Comparison of ENCODE assay signal across 9 mouse cellular contexts in the genomic region with DNA sequence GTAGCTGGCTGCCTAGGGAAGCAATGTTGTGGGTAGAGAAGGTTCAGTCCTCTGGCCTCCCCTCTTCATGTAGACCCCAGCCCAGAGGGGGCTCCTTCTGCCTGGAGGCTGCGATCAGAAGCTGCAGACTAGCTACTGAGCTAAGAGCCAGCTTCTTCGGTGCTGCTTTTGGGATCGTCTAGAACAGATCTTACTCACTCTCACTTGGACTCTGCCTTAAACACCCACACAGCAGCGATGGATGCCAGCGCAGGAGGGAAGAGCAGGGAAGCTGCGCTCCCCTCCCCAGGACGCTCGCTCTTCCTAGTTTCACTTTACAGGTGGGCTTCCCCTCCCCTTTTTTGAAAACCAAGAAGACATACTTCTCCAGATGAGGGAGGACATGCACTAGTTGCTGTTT.
DNase-seq lines count a peak whose midpoint lies in the region; ATAC-seq lines count a peak whose summit lies in the region.
"Had no signal": no experiment of that assay in that cellular context is flagged by ENCODE, and none has a peak within 500 bp of the region (broad histone marks: within the 10 kb centered on the region; RNA-seq: fewer than 3 reads in every experiment).

No protein-coding gene starts in this region.

- H3K36me3 ChIP-seq in liver, embryonic 11.5 days (ENCODE audit: control insufficient read depth, insufficient read depth, low read length), result no peaks in the 10 kb centered on the region
- no peaks in the 10 kb centered on the region for H3K36me3 ChIP-seq in intestine, embryonic 16.5 days (ENCODE audit: control insufficient read depth, insufficient read depth, low read length)
- H3K36me3 ChIP-seq in midbrain, embryonic 16.5 days (ENCODE audit: control insufficient read depth, insufficient read depth, low read length), result no peaks in the 10 kb centered on the region
- H3K36me3 ChIP-seq: forebrain, embryonic 12.5 days had no signal

- ATAC-seq in liver, embryonic 11.5 days (replicated peaks; ENCODE audit: low FRiP score), result no peak
- no peak for ATAC-seq in intestine, embryonic 16.5 days
- no peak for ATAC-seq in midbrain, embryonic 16.5 days

- 32% methylated on average over 8 of the region's 8 CpGs for WGBS in liver, embryonic 11.5 days
- 46% methylated on average over 8 of the region's 8 CpGs for whole genome bisulfite sequencing in intestine, embryonic 16.5 days
- WGBS in midbrain, embryonic 16.5 days, result 53% methylated on average over 8 of the region's 8 CpGs

- H3K9me3 ChIP-seq in liver, embryonic 11.5 days (ENCODE audit: control insufficient read depth, low read length), result no peaks in the 10 kb centered on the region
- no peaks in the 10 kb centered on the region for H3K9me3 ChIP-seq in intestine, embryonic 16.5 days (ENCODE audit: control insufficient read depth, low read length)
- no peaks in the 10 kb centered on the region for H3K9me3 ChIP-seq in midbrain, embryonic 16.5 days (replicated peaks; ENCODE audit: control insufficient read depth, low read length, poor library complexity, severe bottlenecking)
- H3K9me3 ChIP-seq: forebrain, embryonic 12.5 days had no signal

- no peak overlapping the region for H3K9ac ChIP-seq in liver, embryonic 11.5 days (ENCODE audit: low read depth, low read length)
- peak overlapping the region; percentile 37; the same call in 1 of the 2 replicates for H3K9ac ChIP-seq in intestine, embryonic 16.5 days (ENCODE audit: low read depth, low read length)
- H3K9ac ChIP-seq in midbrain, embryonic 16.5 days (ENCODE audit: low read depth, low read length), result no peak overlapping the region
- H3K9ac ChIP-seq: forebrain, embryonic 12.5 days had no signal

- no peaks in the 10 kb centered on the region; the same call in 1 of the 2 replicates for H3K4me1 ChIP-seq in liver, embryonic 11.5 days (replicated peaks; ENCODE audit: control insufficient read depth, insufficient read depth, low read length)
- peaks cover 12% of the 10 kb centered on the region for H3K4me1 ChIP-seq in intestine, embryonic 16.5 days (ENCODE audit: control insufficient read depth, insufficient read depth, low read length)
- H3K4me1 ChIP-seq in midbrain, embryonic 16.5 days (ENCODE audit: control insufficient read depth, insufficient read depth, low read length), result peaks cover 5% of the 10 kb centered on the region; the same call in 1 of the 2 replicates

- peak overlapping the region; percentile 42 for H3K4me2 ChIP-seq in liver, embryonic 11.5 days
- H3K4me2 ChIP-seq in intestine, embryonic 16.5 days (ENCODE audit: low read depth, low read length), result peak overlapping the region; percentile 40
- no peak overlapping the region for H3K4me2 ChIP-seq in midbrain, embryonic 16.5 days (ENCODE audit: low read length)
- H3K4me2 ChIP-seq: forebrain, embryonic 12.5 days had no signal

- peak overlapping the region; percentile 18 for H3K4me3 ChIP-seq in liver, embryonic 11.5 days (ENCODE audit: low read depth, low read length)
- H3K4me3 ChIP-seq in intestine, embryonic 16.5 days (ENCODE audit: low read length), result no peak overlapping the region; the same call in 1 of the 2 replicates
- no peak overlapping the region for H3K4me3 ChIP-seq in midbrain, embryonic 16.5 days (ENCODE audit: low read depth, low read length)
- H3K4me3 ChIP-seq: forebrain, embryonic 12.5 days had no signal

- no peaks in the 10 kb centered on the region for H3K27me3 ChIP-seq in liver, embryonic 11.5 days (replicated peaks; ENCODE audit: control insufficient read depth, insufficient read depth, low read length)
- no peaks in the 10 kb centered on the region for H3K27me3 ChIP-seq in intestine, embryonic 16.5 days (replicated peaks; ENCODE audit: control insufficient read depth, insufficient read depth, low read length)
- no peaks in the 10 kb centered on the region for H3K27me3 ChIP-seq in midbrain, embryonic 16.5 days (ENCODE audit: control insufficient read depth, insufficient read depth, low read depth, low read length)

- peak; percentile 48 to 84 for DNase-seq in frontal cortex, adult 2 months (ENCODE audit: extremely low spot score in 1 of 2, low spot score in 1 of 2)
- no peak for DNase-seq in frontal cortex, postnatal 10 days (ENCODE audit: low spot score in 2 of 2)
- DNase-seq in liver, embryonic 11.5 days (ENCODE audit: low spot score), result no peak
- no peak for DNase-seq in liver
- peak; percentile 69 to 72 for DNase-seq in right cerebral cortex, postnatal 10 days (ENCODE audit: low spot score in 2 of 2)
- DNase-seq in retina, postnatal 1 day, result no peak

- H3K27ac ChIP-seq in liver, embryonic 11.5 days (ENCODE audit: low read depth, low read length), result no peak overlapping the region
- no peak overlapping the region; the same call in 1 of the 2 replicates for H3K27ac ChIP-seq in intestine, embryonic 16.5 days (ENCODE audit: low read length)
- H3K27ac ChIP-seq in midbrain, embryonic 16.5 days (ENCODE audit: low read length), result no peak overlapping the region
- H3K27ac ChIP-seq: forebrain, embryonic 12.5 days had no signal

Comparison
In these comparisons a context has a peak if more than half of its experiments do, and no peak if none do; other contexts are left out.
1. DNase-seq: peak in frontal cortex, adult 2 months (2 of 2) and right cerebral cortex, postnatal 10 days (2 of 2); none in frontal cortex, postnatal 10 days (0 of 2), liver, embryonic 11.5 days (single experiment), liver (single experiment) and retina, postnatal 1 day (single experiment).